Comparison of ENCODE assay signal across 8 mouse cellular contexts in genomic region chr1:167598255-167599081, GRCm38 (mm10). TPM values are rescaled to one million over a fixed set of nuclear protein-coding genes. Genes with fewer than 3 reads are reported as not detected.
DNase-seq lines count a peak whose midpoint lies in the region; ATAC-seq and TF ChIP-seq lines count a peak whose summit lies in the region.

TSS of gene Rxrg (plus strand) at chr1:167598384.

- no peak for TF ChIP-seq POLR2A in brain, embryonic 14.5 days (IDR thresholded peaks at IDR 0.05; ENCODE audit: borderline replicate concordance, extremely low read depth, insufficient read depth, insufficient read length, poor library complexity, severe bottlenecking)

- no peaks in the 10 kb centered on the region for H3K9me3 ChIP-seq in E14TG2a.4 (ENCODE audit: low read length)
- H3K9me3 ChIP-seq in lung, embryonic 15.5 days: no peaks in the 10 kb centered on the region

- no peak for TF ChIP-seq CTCF in E14TG2a.4 (conservative IDR thresholded peaks at IDR 0.05; ENCODE audit: low read length)
- no peak for TF ChIP-seq CTCF in brain, embryonic 14.5 days (IDR thresholded peaks at IDR 0.05; ENCODE audit: borderline replicate concordance, extremely low read depth, insufficient read depth, insufficient read length)

- peak within 1 kb of the TSS; percentile 73 for H3K4me2 ChIP-seq in lung, embryonic 15.5 days

- H3K27me3 ChIP-seq in E14TG2a.4 (ENCODE audit: insufficient read depth, low read length): peaks cover 73% of the 10 kb centered on the region
- peaks cover 73% of the 10 kb centered on the region for H3K27me3 ChIP-seq in lung, embryonic 15.5 days

- H3K4me1 ChIP-seq in E14TG2a.4 (replicated peaks; ENCODE audit: low read depth, low read length): peaks cover 34% of the 10 kb centered on the region
- H3K4me1 ChIP-seq in lung, embryonic 15.5 days: peaks cover 6% of the 10 kb centered on the region; the same call in 1 of the 2 replicates

- no peak within 1 kb of the TSS for H3K9ac ChIP-seq in lung, embryonic 15.5 days

- DNase-seq in brain, embryonic 14.5 days (ENCODE audit: low read depth): peak; percentile 92
- peak; percentile 31 to 38 for DNase-seq in frontal cortex, postnatal 25 days (ENCODE audit: low spot score in 2 of 2)
- peak; percentile 38 for DNase-seq in layer of hippocampus, adult 9-11 months
- DNase-seq in retina, embryonic 14.5 days (ENCODE audit: low spot score): peak; percentile 81
- DNase-seq in spleen, postnatal 4 days (ENCODE audit: low spot score in 2 of 2): no peak

- under 1% methylated on average over 36 of the region's 40 CpGs for WGBS in lung, embryonic 15.5 days

- peak; percentile 82 to 84 for ATAC-seq in hematopoietic stem cell, adult 5-6 weeks (replicated peaks in 1 of 2; ENCODE audit: insufficient read depth in 1 of 2, low FRiP score in 2 of 2, low TSS enrichment in 1 of 2, low read depth in 1 of 2, poor library complexity in 2 of 2, severe bottlenecking in 2 of 2)
- peak; percentile 88; the same call in 1 of the 2 replicates for ATAC-seq in lung, embryonic 15.5 days (ENCODE audit: borderline replicate concordance, extremely low read depth, low FRiP score, low TSS enrichment)

- no peaks in the 10 kb centered on the region for H3K36me3 ChIP-seq in E14TG2a.4 (ENCODE audit: insufficient read depth, low read length)
- H3K36me3 ChIP-seq in lung, embryonic 15.5 days: no peaks in the 10 kb centered on the region

- peak within 1 kb of the TSS; percentile 58 for H3K4me3 ChIP-seq in E14TG2a.4 (replicated peaks; ENCODE audit: low read length)
- peak within 1 kb of the TSS; percentile 33 for H3K4me3 ChIP-seq in lung, embryonic 15.5 days

- no peak within 1 kb of the TSS for H3K27ac ChIP-seq in lung, embryonic 15.5 days

RNA-seq across cellular contexts. Expression of gene Rxrg, which starts in this region (rescaled TPM):
- 7.6 and 10.3 TPM in 2 replicates for polyA plus RNA-seq in brain, embryonic 14.5 days (2012; rRNA removed)
- total RNA-seq in hematopoietic stem cell, adult 5-6 weeks (2017): not detected in 2 replicates
- polyA plus RNA-seq in lung, embryonic 15.5 days (2015; fragmentation: Nextera tagmentation; extraction: Ambion mirVana): 0.37 and 0.57 TPM in 2 replicates

Comparison
In these comparisons a context has a peak if more than half of its experiments do, and no peak if none do; other contexts are left out.
1. Peak in ATAC-seq in hematopoietic stem cell, adult 5-6 weeks; RNA of the gene not detected or under 1 TPM.
2. Peak in ATAC-seq, H3K4me3 ChIP-seq and H3K4me2 ChIP-seq in lung, embryonic 15.5 days; RNA of the gene not detected or under 1 TPM.
3. DNase-seq: peak in brain, embryonic 14.5 days (single experiment), frontal cortex, postnatal 25 days (2 of 2), layer of hippocampus, adult 9-11 months (single experiment) and retina, embryonic 14.5 days (single experiment); none in spleen, postnatal 4 days (0 of 2).